Mouse (Mus musculus) myocyte (in vitro differentiated cells): Measurements from ENCODE around the gene Gm45140. TPM values are rescaled to one million over a fixed set of nuclear protein-coding genes. Genes with fewer than 3 reads are reported as not detected.

Experiments
- H3K27me3 ChIP-seq: one replicate; pipeline ENCODE4 v1.6.1; 2011; ENCODE audit not compliant: control insufficient read depth, insufficient read depth, insufficient read length
- H3K36me3 ChIP-seq: one replicate; pipeline ENCODE4 v1.6.1; 2011; ENCODE audit not compliant: control insufficient read depth, insufficient read depth
- H3K4me2 ChIP-seq: one replicate; pipeline ENCODE4 v1.6.1; 2011; ENCODE audit warnings: low read depth, control low read depth
- H3K4me3 ChIP-seq: one replicate; pipeline ENCODE4 v1.5.1; 2011; ENCODE audit warnings: mild to moderate bottlenecking, control low read depth, moderate library complexity
- H3K79me2 ChIP-seq: one replicate; pipeline ENCODE4 v1.6.1; 2011; ENCODE audit not compliant: control insufficient read depth, insufficient read depth
- H3ac ChIP-seq: one replicate; pipeline ENCODE4 v1.6.1; 2011; ENCODE audit not compliant: control insufficient read depth, insufficient read length
- CEBPB ChIP-seq: IDR thresholded peaks from 2 replicates; pipeline ENCODE4 v1.6.1; 2011; ENCODE audit warnings: mild to moderate bottlenecking, moderate library complexity; ENCODE audit not compliant: poor library complexity, insufficient read depth, severe bottlenecking
- E2F4 ChIP-seq: IDR thresholded peaks from one replicate; pipeline ENCODE4 v1.6.1; 2011; ENCODE audit warnings: mild to moderate bottlenecking, control low read depth, moderate library complexity; ENCODE audit not compliant: insufficient read depth
- MAX ChIP-seq: IDR thresholded peaks from one replicate; pipeline ENCODE4 v1.6.1; 2011; ENCODE audit warnings: low read depth, mild to moderate bottlenecking, control low read depth
- MYOD1 ChIP-seq, 3 experiments: IDR thresholded peaks; one replicate each; pipeline ENCODE4 v1.6.1; 2011; ENCODE audit warnings: control low read depth in 2 of 3, low read depth in 2 of 3, mild to moderate bottlenecking in 2 of 3, moderate library complexity in 1 of 3; ENCODE audit not compliant: insufficient read length in 2 of 3, control insufficient read depth in 1 of 3
- MYOG ChIP-seq, 3 experiments: IDR thresholded peaks; one replicate each; pipeline ENCODE4 v1.6.1; 2011; ENCODE audit warnings: control low read depth in 2 of 3, low read depth in 2 of 3, mild to moderate bottlenecking in 2 of 3; ENCODE audit not compliant: insufficient read length in 2 of 3, control insufficient read depth in 1 of 3, insufficient read depth in 1 of 3
- POLR2A ChIP-seq: IDR thresholded peaks from one replicate; pipeline ENCODE4 v1.6.1; 2011; ENCODE audit warnings: low read depth, mild to moderate bottlenecking, control low read depth, moderate library complexity; ENCODE audit not compliant: insufficient read length
- POLR2AphosphoS2 ChIP-seq: IDR thresholded peaks from one replicate; pipeline ENCODE4 v1.6.1; 2011; ENCODE audit warnings: low read depth, control low read depth; ENCODE audit not compliant: insufficient read length
- REST ChIP-seq: IDR thresholded peaks from one replicate; pipeline ENCODE4 v1.6.1; 2011; ENCODE audit warnings: mild to moderate bottlenecking, control low read depth, moderate library complexity; ENCODE audit not compliant: insufficient read depth, insufficient read length
- SRF ChIP-seq: IDR thresholded peaks from one replicate; pipeline ENCODE4 v1.6.1; 2011; ENCODE audit warnings: low read depth; ENCODE audit not compliant: control insufficient read depth, insufficient read length
- TCF12 ChIP-seq: IDR thresholded peaks from one replicate; pipeline ENCODE4 v1.6.1; 2011; ENCODE audit warnings: mild to moderate bottlenecking, control low read depth; ENCODE audit not compliant: poor library complexity, insufficient read depth, severe bottlenecking
- TCF3 ChIP-seq: IDR thresholded peaks from one replicate; pipeline ENCODE4 v1.6.1; 2011; ENCODE audit warnings: low read depth, control low read depth; ENCODE audit not compliant: insufficient read length
- USF1 ChIP-seq: IDR thresholded peaks from one replicate; pipeline ENCODE4 v1.6.1; 2011; ENCODE audit warnings: low read depth, mild to moderate bottlenecking, control low read depth, moderate library complexity
- polyA plus RNA-seq: library from polyadenylated mRNA; unstranded; fragments of >200 nt; fragmentation: generic; extraction: Trizol; gene quantifications from one replicate; pipeline ENCODE4 v1.2.1, GENCODE M21; 2012; ENCODE audit warnings: missing spikeins

Gm45140 gene
- polyA plus RNA-seq, 1 experiment = 2.6 TPM

- H3K4me3 ChIP-seq = no peak overlapping the region
- H3ac ChIP-seq = no peak overlapping the region
- no peak overlapping the region for H3K4me2 ChIP-seq
- no peaks in the 10 kb centered on the region for H3K79me2 ChIP-seq
- H3K36me3 ChIP-seq = no peaks in the 10 kb centered on the region
- TF ChIP-seq MAX = no peak
- no peaks in the 10 kb centered on the region for H3K27me3 ChIP-seq
Measured at GRCm38 (mm10) chr6:87871240-87871639, 35.6 kb upstream of the Gm45140 start.

DNA sequence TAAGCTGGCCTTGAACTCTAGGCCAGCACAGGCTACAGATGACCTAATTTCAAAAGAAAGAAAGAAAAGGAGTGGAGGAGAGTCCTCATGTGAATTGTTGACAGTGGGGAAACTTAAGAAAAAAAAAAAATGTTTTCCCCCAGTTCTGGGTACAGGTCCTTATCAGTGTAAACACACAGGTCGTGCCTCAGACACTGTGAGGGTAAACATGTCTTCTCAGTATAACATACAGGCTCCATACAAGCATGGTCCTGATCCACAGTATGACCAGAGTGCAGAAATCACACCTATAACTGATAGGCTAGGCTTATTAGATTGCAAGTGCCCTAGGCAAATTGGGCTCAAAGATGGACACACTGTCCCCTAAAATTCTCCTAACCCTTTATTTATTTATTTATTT is 34.8 kb upstream of the Gm45140 start:
- Histone ChIP-seq H3K27me3 (no peaks in the 10 kb centered on the region), H3K79me2 (no peaks in the 10 kb centered on the region), H3K4me2 (no peak overlapping the region), H3ac (no peak overlapping the region), H3K36me3 (no peaks in the 10 kb centered on the region), H3K4me3 (no peak overlapping the region)
- no peak for TF ChIP-seq MYOD1 (IDR thresholded peaks at IDR 0.05; ENCODE audit: control insufficient read depth in 1 of 3, insufficient read length in 2 of 3, low read depth in 2 of 3)
- TF ChIP-seq MYOG (IDR thresholded peaks at IDR 0.05; ENCODE audit: control insufficient read depth in 1 of 3, insufficient read depth in 1 of 3, insufficient read length in 2 of 3, low read depth in 2 of 3) = no peak
- TF ChIP-seq MAX = no peak
- no peak for TF ChIP-seq REST
- no peak for TF ChIP-seq CEBPB
- TF ChIP-seq USF1 = no peak
- no peak for TF ChIP-seq E2F4
- no peak for TF ChIP-seq POLR2A

- H3K4me3 ChIP-seq = no peak overlapping the region
- H3K27me3 ChIP-seq = no peaks in the 10 kb centered on the region
- peak overlapping the region; percentile 72 for H3K4me2 ChIP-seq
- TF ChIP-seq TCF12 = no peak
- TF ChIP-seq MYOD1 (IDR thresholded peaks at IDR 0.05; ENCODE audit: control insufficient read depth in 1 of 3, insufficient read length in 2 of 3, low read depth in 2 of 3) = peak in 2 of 3 experiments; percentile 63 to 82
- TF ChIP-seq TCF3 = no peak
- no peak for TF ChIP-seq E2F4
- peak; percentile 38 to 81 (median 60) for TF ChIP-seq MYOG (IDR thresholded peaks at IDR 0.05; ENCODE audit: control insufficient read depth in 1 of 3, insufficient read depth in 1 of 3, insufficient read length in 2 of 3, low read depth in 2 of 3)
- no peak for TF ChIP-seq MAX
- TF ChIP-seq POLR2AphosphoS2 = peak; percentile 28
- TF ChIP-seq REST = no peak
- TF ChIP-seq SRF = no peak
- no peak for TF ChIP-seq USF1
- peak; percentile 28 for TF ChIP-seq POLR2A
- TF ChIP-seq CEBPB = no peak
- no peaks in the 10 kb centered on the region for H3K36me3 ChIP-seq
- no peak overlapping the region for H3ac ChIP-seq
- H3K79me2 ChIP-seq = no peaks in the 10 kb centered on the region
Measured at GRCm38 (mm10) chr6:87868871-87869506, 33.4 kb upstream of the Gm45140 start.

DNA sequence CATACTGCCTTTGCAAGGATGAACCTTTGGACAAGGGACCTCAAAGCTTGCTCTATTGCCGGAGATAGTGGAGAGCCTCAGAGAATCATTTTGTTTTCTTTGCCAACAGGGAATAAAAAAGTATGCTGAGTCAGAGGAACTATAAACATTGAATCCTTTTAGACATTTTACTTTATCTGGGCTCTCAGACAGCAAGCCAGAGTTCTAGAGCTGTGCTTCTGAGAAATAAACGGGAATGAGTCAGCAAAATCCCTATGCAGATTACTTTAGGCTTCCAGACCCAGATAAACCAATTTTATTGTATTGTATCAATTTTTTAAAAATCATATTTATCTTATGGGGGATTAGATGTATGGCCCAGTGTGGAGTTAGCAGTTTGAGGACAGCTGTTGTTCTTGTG is 31.7 kb upstream of the Gm45140 start:
- no peak for TF ChIP-seq POLR2AphosphoS2
- no peak for TF ChIP-seq MAX
- no peak overlapping the region for H3ac ChIP-seq
- H3K4me2 ChIP-seq = no peak overlapping the region

GRCm38 (mm10) chr6:87866211-87866610 is 30.6 kb upstream of the Gm45140 start:
- Histone ChIP-seq H3ac (no peak overlapping the region), H3K36me3 (no peaks in the 10 kb centered on the region), H3K79me2 (no peaks in the 10 kb centered on the region), H3K27me3 (no peaks in the 10 kb centered on the region), H3K4me3 (no peak overlapping the region), H3K4me2 (no peak overlapping the region)
- no peak for TF ChIP-seq MAX

More for the DNA sequence above, 31.7 kb upstream of the Gm45140 start:
- no peaks in the 10 kb centered on the region for H3K79me2 ChIP-seq
- H3K4me3 ChIP-seq = no peak overlapping the region
- no peaks in the 10 kb centered on the region for H3K27me3 ChIP-seq
- H3K36me3 ChIP-seq = no peaks in the 10 kb centered on the region

DNA sequence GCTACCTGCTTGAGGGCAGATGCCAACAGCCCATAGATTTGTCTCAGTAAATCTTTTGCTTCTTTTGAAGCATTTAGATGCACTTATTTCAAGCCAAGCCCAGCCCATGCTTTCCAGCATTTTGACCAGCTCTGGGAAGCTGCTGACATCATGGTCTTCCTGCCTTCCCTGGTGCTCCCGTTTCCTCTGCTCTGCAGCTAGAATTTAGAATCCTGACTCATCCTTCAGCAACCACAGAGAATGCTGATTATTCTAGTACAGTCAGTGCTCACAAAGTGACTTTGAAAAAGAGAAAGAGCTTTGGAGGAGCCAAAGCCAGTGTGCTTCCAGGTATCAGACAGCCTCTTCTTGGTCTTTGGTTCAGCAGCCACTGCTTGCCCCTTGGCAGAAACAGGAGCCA is 21.5 kb upstream of the Gm45140 start:
- TF ChIP-seq SRF (no peak), TCF12 (no peak), REST (no peak), USF1 (no peak), MAX (no peak), CEBPB (no peak), TCF3 (no peak), POLR2A (no peak), E2F4 (no peak), POLR2AphosphoS2 (no peak), MYOD1 (IDR thresholded peaks at IDR 0.05; ENCODE audit: control insufficient read depth in 1 of 3, insufficient read length in 2 of 3, low read depth in 2 of 3) (no peak), MYOG (IDR thresholded peaks at IDR 0.05; ENCODE audit: control insufficient read depth in 1 of 3, insufficient read depth in 1 of 3, insufficient read length in 2 of 3, low read depth in 2 of 3) (no peak)
- H3K79me2 ChIP-seq = no peaks in the 10 kb centered on the region
- H3K4me2 ChIP-seq = peak overlapping the region; percentile 77
- H3K27me3 ChIP-seq = no peaks in the 10 kb centered on the region
- no peak overlapping the region for H3ac ChIP-seq
- no peak overlapping the region for H3K4me3 ChIP-seq
- H3K36me3 ChIP-seq = no peaks in the 10 kb centered on the region
